Mouse (Mus musculus): ENCODE results near the gene Hamp2. TPM values are rescaled to one million over a fixed set of nuclear protein-coding genes. Genes with fewer than 3 reads are reported as not detected.

Gene Hamp2
- polyA plus RNA-seq, 1 experiment from 2014 or later, result not detected

- WGBS, result 17% methylated on average over 16 of the region's 17 CpGs
- Histone ChIP-seq H3K36me3 (ENCODE audit: insufficient read depth, low read length) (no peaks in the 10 kb centered on the region), H3K9me3 (ENCODE audit: low read length) (no peaks in the 10 kb centered on the region), H3K27ac (ENCODE audit: low read length) (no peak overlapping the region), H3K4me2 (replicated peaks; ENCODE audit: low read depth, low read length) (peak overlapping the region; percentile 62), H3K4me3 (ENCODE audit: low read length) (peak overlapping the region; percentile 39), H3K4me1 (ENCODE audit: insufficient read depth, low read length) (peaks cover 6% of the 10 kb centered on the region), H3K27me3 (ENCODE audit: insufficient read depth, low read length) (0 out of 2 replicates have a peak, but pooled peaks cover 2% of the 10 kb centered on the region), H3K9ac (replicated peaks; ENCODE audit: low read length) (no peak overlapping the region)
- ATAC-seq (ENCODE audit: low FRiP score, low TSS enrichment), result no peak; the same call in none of the 2 replicates
These were observed 15.5 kb downstream of the Hamp2 start for GRCm38 (mm10) chr7:30908992-30909431.

GRCm38 (mm10) chr7:30908277-30908991 is 16.0 kb downstream of the Hamp2 start:
- 0 out of 2 replicates have a peak, but pooled peaks cover 2% of the 10 kb centered on the region for H3K27me3 ChIP-seq (ENCODE audit: insufficient read depth, low read length)
- H3K4me3 ChIP-seq (ENCODE audit: low read length), result peak overlapping the region; percentile 39
- ATAC-seq (ENCODE audit: low FRiP score, low TSS enrichment), result peak; percentile 81
- no peaks in the 10 kb centered on the region for H3K36me3 ChIP-seq (ENCODE audit: insufficient read depth, low read length)
- H3K4me2 ChIP-seq (replicated peaks; ENCODE audit: low read depth, low read length), result peak overlapping the region; percentile 62
- no peak overlapping the region; the same call in 1 of the 2 replicates for H3K9ac ChIP-seq (replicated peaks; ENCODE audit: low read length)
- no peak overlapping the region for H3K27ac ChIP-seq (ENCODE audit: low read length)
- H3K4me1 ChIP-seq (ENCODE audit: insufficient read depth, low read length), result peaks cover 6% of the 10 kb centered on the region
- 1% methylated on average over 25 of the region's 26 CpGs for WGBS
- H3K9me3 ChIP-seq (ENCODE audit: low read length), result no peaks in the 10 kb centered on the region

- Histone ChIP-seq H3K9ac (replicated peaks; ENCODE audit: low read length) (no peak overlapping the region), H3K4me2 (replicated peaks; ENCODE audit: low read depth, low read length) (no peak overlapping the region), H3K9me3 (ENCODE audit: low read length) (no peaks in the 10 kb centered on the region), H3K27ac (ENCODE audit: low read length) (no peak overlapping the region), H3K4me1 (ENCODE audit: insufficient read depth, low read length) (peaks cover 11% of the 10 kb centered on the region), H3K36me3 (ENCODE audit: insufficient read depth, low read length) (no peaks in the 10 kb centered on the region), H3K27me3 (ENCODE audit: insufficient read depth, low read length) (0 out of 2 replicates have a peak, but pooled peaks cover 2% of the 10 kb centered on the region), H3K4me3 (ENCODE audit: low read length) (no peak overlapping the region)
- WGBS, result 48% methylated on average over 4 of the region's 4 CpGs
- ATAC-seq (ENCODE audit: low FRiP score, low TSS enrichment), result no peak
These were observed 20.4 kb downstream of the Hamp2 start for GRCm38 (mm10) chr7:30904042-30904441.

GRCm38 (mm10) chr7:30895217-30895616 is 29.3 kb downstream of the Hamp2 start:
- H3K27ac ChIP-seq (ENCODE audit: low read length), result no peak overlapping the region
- no peaks in the 10 kb centered on the region for H3K36me3 ChIP-seq (ENCODE audit: insufficient read depth, low read length)
- H3K4me1 ChIP-seq (ENCODE audit: insufficient read depth, low read length), result peaks cover 10% of the 10 kb centered on the region
- 81% methylated on average over 3 of the region's 3 CpGs for WGBS
- H3K27me3 ChIP-seq (ENCODE audit: insufficient read depth, low read length), result no peaks in the 10 kb centered on the region
- H3K4me2 ChIP-seq (replicated peaks; ENCODE audit: low read depth, low read length), result no peak overlapping the region
- H3K9ac ChIP-seq (replicated peaks; ENCODE audit: low read length), result no peak overlapping the region
- H3K9me3 ChIP-seq (ENCODE audit: low read length), result no peaks in the 10 kb centered on the region
- no peak for ATAC-seq (ENCODE audit: low FRiP score, low TSS enrichment)
- H3K4me3 ChIP-seq (ENCODE audit: low read length), result no peak overlapping the region

GRCm38 (mm10) chr7:30892515-30892914 is 32.0 kb downstream of the Hamp2 start:
- Histone ChIP-seq H3K9ac (replicated peaks; ENCODE audit: low read length) (no peak overlapping the region), H3K27me3 (ENCODE audit: insufficient read depth, low read length) (no peaks in the 10 kb centered on the region), H3K27ac (ENCODE audit: low read length) (peak overlapping the region; percentile 64), H3K4me3 (ENCODE audit: low read length) (no peak overlapping the region), H3K36me3 (ENCODE audit: insufficient read depth, low read length) (no peaks in the 10 kb centered on the region), H3K9me3 (ENCODE audit: low read length) (no peaks in the 10 kb centered on the region), H3K4me2 (replicated peaks; ENCODE audit: low read depth, low read length) (no peak overlapping the region), H3K4me1 (ENCODE audit: insufficient read depth, low read length) (peaks cover 5% of the 10 kb centered on the region; the same call in 1 of the 2 replicates)
- ATAC-seq (ENCODE audit: low FRiP score, low TSS enrichment), result peak; percentile 61
- 48% methylated on average over 3 of the region's 3 CpGs for WGBS

- Histone ChIP-seq H3K9ac (replicated peaks; ENCODE audit: low read length) (no peak overlapping the region), H3K4me3 (ENCODE audit: low read length) (no peak overlapping the region), H3K27ac (ENCODE audit: low read length) (no peak overlapping the region), H3K9me3 (ENCODE audit: low read length) (no peaks in the 10 kb centered on the region), H3K27me3 (ENCODE audit: insufficient read depth, low read length) (no peaks in the 10 kb centered on the region), H3K36me3 (ENCODE audit: insufficient read depth, low read length) (no peaks in the 10 kb centered on the region), H3K4me1 (ENCODE audit: insufficient read depth, low read length) (peaks cover 5% of the 10 kb centered on the region; the same call in 1 of the 2 replicates), H3K4me2 (replicated peaks; ENCODE audit: low read depth, low read length) (no peak overlapping the region)
- no peak for ATAC-seq (ENCODE audit: low FRiP score, low TSS enrichment)
- WGBS, result 64% methylated on average over 9 of the region's 9 CpGs
These were observed 32.7 kb downstream of the Hamp2 start for GRCm38 (mm10) chr7:30891746-30892145.

GRCm38 (mm10) chr7:30890681-30891080 is 33.8 kb downstream of the Hamp2 start:
- Histone ChIP-seq H3K4me1 (ENCODE audit: insufficient read depth, low read length) (peaks cover 5% of the 10 kb centered on the region; the same call in 1 of the 2 replicates), H3K4me3 (ENCODE audit: low read length) (no peak overlapping the region), H3K36me3 (ENCODE audit: insufficient read depth, low read length) (no peaks in the 10 kb centered on the region), H3K27me3 (ENCODE audit: insufficient read depth, low read length) (no peaks in the 10 kb centered on the region), H3K27ac (ENCODE audit: low read length) (no peak overlapping the region), H3K9me3 (ENCODE audit: low read length) (no peaks in the 10 kb centered on the region), H3K4me2 (replicated peaks; ENCODE audit: low read depth, low read length) (no peak overlapping the region), H3K9ac (replicated peaks; ENCODE audit: low read length) (no peak overlapping the region)
- WGBS, result 62% methylated on average over 2 of the region's 2 CpGs
- no peak for ATAC-seq (ENCODE audit: low FRiP score, low TSS enrichment)

GRCm38 (mm10) chr7:30888786-30889185 is 35.7 kb downstream of the Hamp2 start:
- Histone ChIP-seq H3K27me3 (ENCODE audit: insufficient read depth, low read length) (no peaks in the 10 kb centered on the region), H3K27ac (ENCODE audit: low read length) (no peak overlapping the region), H3K9me3 (ENCODE audit: low read length) (no peaks in the 10 kb centered on the region), H3K36me3 (ENCODE audit: insufficient read depth, low read length) (no peaks in the 10 kb centered on the region), H3K4me3 (ENCODE audit: low read length) (no peak overlapping the region), H3K9ac (replicated peaks; ENCODE audit: low read length) (no peak overlapping the region), H3K4me2 (replicated peaks; ENCODE audit: low read depth, low read length) (no peak overlapping the region), H3K4me1 (ENCODE audit: insufficient read depth, low read length) (peaks cover 5% of the 10 kb centered on the region; the same call in 1 of the 2 replicates)
- 62% methylated on average over 7 of the region's 7 CpGs for WGBS
- ATAC-seq (ENCODE audit: low FRiP score, low TSS enrichment), result no peak

- 86% methylated on average over 14 of the region's 14 CpGs for whole genome bisulfite sequencing
- no peaks in the 10 kb centered on the region for H3K27me3 ChIP-seq (ENCODE audit: insufficient read depth, low read length)
These were observed 36.8 kb downstream of the Hamp2 start for GRCm38 (mm10) chr7:30887568-30888188.

GRCm38 (mm10) chr7:30886852-30887251 is 37.6 kb downstream of the Hamp2 start:
- H3K27me3 ChIP-seq (ENCODE audit: insufficient read depth, low read length), result no peaks in the 10 kb centered on the region
- no peak overlapping the region for H3K4me2 ChIP-seq (replicated peaks; ENCODE audit: low read depth, low read length)
- H3K9ac ChIP-seq (replicated peaks; ENCODE audit: low read length), result no peak overlapping the region
- H3K9me3 ChIP-seq (ENCODE audit: low read length), result no peaks in the 10 kb centered on the region
- no peaks in the 10 kb centered on the region for H3K4me1 ChIP-seq (ENCODE audit: insufficient read depth, low read length)
- no peak overlapping the region for H3K27ac ChIP-seq (ENCODE audit: low read length)
- WGBS, result 76% methylated on average over 4 of the region's 4 CpGs
- no peak for ATAC-seq (ENCODE audit: low FRiP score, low TSS enrichment)
- H3K4me3 ChIP-seq (ENCODE audit: low read length), result no peak overlapping the region
- H3K36me3 ChIP-seq (ENCODE audit: insufficient read depth, low read length), result no peaks in the 10 kb centered on the region

More at GRCm38 (mm10) chr7:30887568-30888188, 36.8 kb downstream of the Hamp2 start:
- no peaks in the 10 kb centered on the region for H3K9me3 ChIP-seq (ENCODE audit: low read length)
- no peaks in the 10 kb centered on the region for H3K36me3 ChIP-seq (ENCODE audit: insufficient read depth, low read length)
- no peak overlapping the region for H3K27ac ChIP-seq (ENCODE audit: low read length)
- ATAC-seq (ENCODE audit: low FRiP score, low TSS enrichment), result no peak
- no peak overlapping the region for H3K9ac ChIP-seq (replicated peaks; ENCODE audit: low read length)
- no peak overlapping the region for H3K4me2 ChIP-seq (replicated peaks; ENCODE audit: low read depth, low read length)
- H3K4me3 ChIP-seq (ENCODE audit: low read length), result no peak overlapping the region
- H3K4me1 ChIP-seq (ENCODE audit: insufficient read depth, low read length), result no peaks in the 10 kb centered on the region

Data from kidney, embryonic 16.5 days (tissue).